Mouse (Mus musculus): ENCODE results near the gene Prlhr.

- TF ChIP-seq CTCF (IDR thresholded peaks at IDR 0.05; ENCODE audit: extremely low read depth, insufficient read depth, insufficient read length, insufficient replicate concordance) (no peak), POLR2A (IDR thresholded peaks at IDR 0.05; ENCODE audit: low read depth, low read length) (no peak)
Observed at GRCm38 (mm10) chr19:60417611-60418010, 50.5 kb downstream of the Prlhr start.

Measured in spleen, adult 2 months (tissue).